Mouse (Mus musculus): ENCODE measurements around the gene Ntrk3.

The Ntrk3 gene

DNA sequence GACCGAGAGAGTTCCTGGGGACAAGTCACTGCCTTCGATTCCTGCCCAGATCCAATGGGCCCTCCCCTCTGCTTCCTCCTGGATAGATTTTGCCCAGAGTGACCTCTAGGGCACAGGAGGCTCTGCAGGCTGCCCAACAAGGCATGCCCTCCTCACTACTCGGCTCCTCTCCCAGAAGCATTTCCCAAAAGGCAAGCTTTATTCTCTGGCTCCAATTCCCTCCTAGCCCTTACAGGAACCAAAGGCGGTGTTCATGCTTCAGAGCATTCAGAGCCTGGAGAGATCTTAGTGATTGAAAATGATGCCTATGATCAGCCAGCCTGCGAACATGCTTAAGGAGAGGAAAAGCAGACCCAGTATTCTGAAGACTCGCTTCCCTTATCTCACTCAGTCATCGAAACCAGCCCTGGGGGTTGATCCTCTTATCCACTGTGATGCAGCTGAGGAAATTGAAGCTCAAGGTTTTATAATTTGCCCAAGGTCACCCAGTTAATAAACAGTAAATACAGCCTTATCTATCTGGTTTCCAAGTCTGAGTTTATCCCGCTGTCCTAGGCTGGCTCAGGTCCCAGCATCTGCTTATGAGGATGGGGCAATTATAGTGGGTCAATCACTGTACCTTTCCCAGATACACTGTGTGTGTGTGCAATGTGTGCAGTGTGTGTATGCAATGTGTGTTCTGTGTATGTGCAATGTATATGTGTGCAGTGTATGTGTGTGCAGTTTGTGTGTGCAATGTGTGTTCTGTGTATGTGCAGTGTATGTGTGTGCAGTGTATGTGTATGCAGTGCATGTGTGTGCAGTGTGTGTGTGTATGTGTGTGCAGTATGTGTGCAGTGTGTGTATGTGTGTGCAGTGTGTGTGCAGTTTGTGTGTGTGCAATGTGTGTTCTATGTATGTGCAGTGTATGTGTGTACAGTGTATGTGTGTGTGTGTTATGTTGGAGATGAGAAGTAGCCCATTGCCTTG, 376.2 kb downstream of the Ntrk3 start:
- no peak for DNase-seq (ENCODE audit: low read depth)

DNA sequence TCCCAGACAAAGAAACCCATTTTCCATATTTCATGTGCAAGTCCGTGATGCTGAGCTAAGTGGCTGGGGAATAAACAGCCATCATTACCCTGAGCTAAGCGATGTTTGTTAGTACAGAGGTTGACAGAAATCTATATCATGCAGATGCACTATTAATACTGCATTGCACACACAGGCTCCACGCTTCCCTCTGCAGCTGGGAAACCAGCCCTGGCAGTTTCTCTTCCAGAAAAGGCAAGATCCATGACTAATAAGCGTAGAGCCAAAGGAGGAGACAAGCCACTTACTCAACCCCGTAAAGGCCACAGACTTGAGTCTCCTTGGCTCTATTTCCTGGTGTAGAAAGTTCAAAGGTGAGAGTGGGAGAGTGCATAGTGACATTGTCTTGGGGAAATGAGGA, 390.3 kb downstream of the Ntrk3 start:
- DNase-seq (ENCODE audit: low read depth), result no peak

DNA sequence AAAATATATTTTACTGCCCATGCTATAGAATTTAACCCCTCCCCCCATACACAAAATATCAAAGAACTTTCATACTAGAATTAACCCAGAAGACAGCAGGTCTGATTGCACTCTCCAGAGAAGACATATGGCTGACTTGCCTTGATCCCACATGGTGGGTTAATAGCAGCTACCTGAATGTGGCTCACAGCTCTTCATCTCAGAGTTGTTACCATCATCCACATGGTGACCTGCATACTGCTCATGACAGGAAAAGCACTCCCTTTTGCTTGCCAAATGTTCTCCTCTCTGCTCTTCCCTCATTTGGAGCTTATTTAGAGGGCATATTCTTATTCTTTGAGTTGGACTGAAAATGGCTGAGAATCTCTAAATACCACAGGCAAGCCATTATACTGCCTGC, 404.4 kb downstream of the Ntrk3 start:
- DNase-seq (ENCODE audit: low read depth), result no peak

DNA sequence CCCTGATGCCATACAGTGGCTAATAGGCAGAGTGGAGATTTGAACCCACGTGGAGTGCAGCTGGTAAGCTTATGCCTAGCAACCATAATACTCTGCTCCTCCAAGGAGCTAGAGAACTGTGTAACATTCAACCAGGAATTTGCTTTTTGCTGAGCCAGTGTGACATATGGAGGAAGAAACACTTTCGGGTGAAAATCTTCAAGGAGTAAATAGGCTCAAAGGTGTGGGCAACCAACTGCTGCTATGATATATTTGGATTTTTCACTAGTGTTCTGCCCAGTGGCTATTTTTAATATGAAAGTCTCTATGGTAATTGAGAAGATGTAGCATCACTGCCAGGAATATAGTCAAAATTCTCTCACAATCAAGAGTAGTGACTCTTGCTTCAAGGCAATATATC, 409.5 kb downstream of the Ntrk3 start:
- no peak for DNase-seq (ENCODE audit: low read depth)

DNA sequence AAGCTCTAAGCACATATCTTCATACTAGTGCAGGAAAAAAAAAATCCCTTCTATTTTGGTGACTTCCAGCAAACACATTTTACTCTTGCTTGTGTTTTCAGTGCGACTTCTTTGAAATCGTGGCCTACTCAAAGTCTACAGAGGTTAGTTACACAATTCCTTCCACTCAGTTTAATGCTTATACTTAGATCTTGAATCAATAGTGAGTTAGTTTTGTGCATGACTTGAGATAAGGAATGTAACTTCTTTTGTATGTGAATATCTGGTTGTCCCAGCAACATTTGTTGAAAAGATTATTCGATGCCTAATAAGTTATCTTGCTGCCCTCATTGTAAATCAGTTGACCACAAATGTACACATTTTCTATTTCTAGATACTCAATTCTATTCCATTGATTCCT, 411.6 kb downstream of the Ntrk3 start:
- DNase-seq (ENCODE audit: low read depth), result no peak

DNA sequence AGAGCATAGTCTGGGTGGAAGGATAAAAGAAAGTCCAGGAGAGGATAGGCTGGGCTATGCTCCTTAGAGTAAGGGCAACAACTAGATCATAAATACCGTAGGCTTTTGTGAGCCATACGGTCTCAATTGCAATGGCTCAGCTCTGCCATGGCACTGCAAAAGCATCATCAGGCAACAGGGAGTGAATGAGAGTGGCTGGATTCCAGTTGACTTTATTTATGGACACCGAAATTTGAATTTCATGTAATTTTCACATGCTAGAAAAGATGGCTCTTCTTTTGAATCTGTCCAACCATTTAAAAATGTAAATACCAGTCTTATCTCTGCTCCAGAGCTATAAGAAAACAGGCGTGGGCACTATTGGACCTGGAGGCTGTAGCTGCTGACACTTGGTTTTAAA, 419.2 kb downstream of the Ntrk3 start:
- no peak for DNase-seq (ENCODE audit: low read depth)

DNA sequence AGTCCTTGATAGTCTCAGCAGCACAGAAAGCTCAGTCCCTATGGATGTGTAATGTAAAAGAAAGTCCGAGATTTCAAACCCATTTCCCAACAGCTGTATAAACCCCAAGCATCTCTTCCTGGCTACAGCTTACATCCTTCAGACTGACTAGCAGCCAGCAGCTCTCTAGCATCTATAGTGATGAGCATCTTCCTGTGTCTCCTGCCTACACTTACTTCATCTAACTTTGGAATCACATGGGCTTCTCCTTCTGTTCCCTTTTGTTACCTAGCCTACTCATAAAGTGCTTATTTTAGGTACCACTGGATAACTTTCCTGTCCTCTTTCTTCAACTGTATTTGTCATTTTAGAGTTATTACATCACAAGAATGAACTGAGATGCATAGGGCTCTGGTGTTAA, 432.0 kb downstream of the Ntrk3 start:
- DNase-seq (ENCODE audit: low read depth), result no peak

DNA sequence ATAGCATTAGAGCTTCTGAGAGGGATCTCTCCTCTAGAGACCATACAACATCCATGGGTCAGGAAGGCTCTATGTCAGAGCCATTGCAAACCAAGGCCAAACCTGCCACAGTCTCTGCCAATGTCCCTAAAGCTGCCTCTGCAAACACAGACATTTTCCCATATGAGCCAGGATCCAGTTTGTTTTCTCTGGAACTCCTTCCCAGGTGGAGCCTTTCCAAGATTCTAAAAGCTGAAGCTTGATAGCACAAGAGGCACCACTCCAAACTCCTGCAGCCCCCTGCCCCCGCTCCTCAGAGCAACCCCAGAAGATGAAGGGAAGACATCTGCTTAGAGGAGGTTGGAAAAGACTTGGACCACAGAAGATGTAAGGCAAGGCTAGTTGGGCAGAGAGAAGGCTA, 432.8 kb downstream of the Ntrk3 start:
- no peak for DNase-seq (ENCODE audit: low read depth)

DNA sequence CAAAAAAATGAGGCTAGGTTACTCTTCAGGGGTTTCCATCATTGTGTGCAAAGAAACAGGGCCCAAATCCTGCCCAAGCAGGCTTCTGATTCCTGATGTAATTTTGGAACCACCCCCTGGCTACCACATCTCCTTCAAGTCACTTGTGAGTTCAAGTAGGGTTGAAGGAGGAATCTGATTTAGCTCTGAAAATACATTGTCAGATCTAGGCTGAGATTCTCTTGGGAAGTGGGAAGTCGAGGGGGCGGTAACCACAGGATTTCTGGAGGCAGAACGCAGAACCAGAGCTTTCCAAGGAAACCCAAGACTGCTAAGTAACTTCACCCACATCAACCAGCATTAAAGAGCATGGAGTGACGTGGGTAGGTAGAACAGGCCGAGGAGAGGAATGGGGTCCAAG, 440.5 kb downstream of the Ntrk3 start:
- DNase-seq (ENCODE audit: low read depth), result no peak

DNA sequence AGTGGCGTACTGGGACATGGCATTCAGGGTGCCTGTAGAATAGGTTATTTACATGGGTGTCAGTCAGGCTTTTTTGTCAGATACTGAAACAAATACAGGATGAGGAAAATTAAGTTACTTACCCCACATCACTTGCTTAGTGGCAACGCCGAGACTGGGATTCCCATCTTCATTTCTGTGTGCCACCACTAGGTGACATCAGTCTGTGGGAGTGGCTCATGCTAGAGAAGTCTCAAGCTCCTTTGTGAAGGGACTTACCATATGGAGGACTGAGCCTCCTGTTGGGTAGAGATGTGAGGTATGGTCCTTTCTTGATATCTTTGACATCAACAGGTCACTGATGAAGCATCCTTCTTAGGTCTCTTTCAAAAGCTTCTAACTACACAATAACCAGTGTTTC, 443.5 kb downstream of the Ntrk3 start:
- DNase-seq (ENCODE audit: low read depth), result no peak

DNA sequence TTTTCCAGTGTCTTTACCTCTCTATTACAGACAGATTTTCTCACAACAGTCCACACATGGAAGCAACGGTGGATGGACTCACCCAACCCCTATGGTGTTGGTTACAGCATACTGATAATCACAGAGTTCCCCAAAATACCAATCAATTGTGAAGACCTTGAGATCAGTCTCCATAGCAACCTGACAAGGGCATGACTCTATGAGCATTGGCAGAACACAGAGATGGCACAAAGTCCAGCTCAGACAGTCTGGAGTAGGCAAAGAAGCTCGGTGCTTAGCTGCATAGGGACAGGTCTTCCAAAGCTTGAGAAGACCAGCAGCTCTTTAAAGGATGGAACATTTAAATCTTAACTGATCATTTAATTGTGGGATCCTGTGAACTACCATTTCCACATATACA, 447.6 kb downstream of the Ntrk3 start:
- DNase-seq (ENCODE audit: low read depth), result no peak

DNA sequence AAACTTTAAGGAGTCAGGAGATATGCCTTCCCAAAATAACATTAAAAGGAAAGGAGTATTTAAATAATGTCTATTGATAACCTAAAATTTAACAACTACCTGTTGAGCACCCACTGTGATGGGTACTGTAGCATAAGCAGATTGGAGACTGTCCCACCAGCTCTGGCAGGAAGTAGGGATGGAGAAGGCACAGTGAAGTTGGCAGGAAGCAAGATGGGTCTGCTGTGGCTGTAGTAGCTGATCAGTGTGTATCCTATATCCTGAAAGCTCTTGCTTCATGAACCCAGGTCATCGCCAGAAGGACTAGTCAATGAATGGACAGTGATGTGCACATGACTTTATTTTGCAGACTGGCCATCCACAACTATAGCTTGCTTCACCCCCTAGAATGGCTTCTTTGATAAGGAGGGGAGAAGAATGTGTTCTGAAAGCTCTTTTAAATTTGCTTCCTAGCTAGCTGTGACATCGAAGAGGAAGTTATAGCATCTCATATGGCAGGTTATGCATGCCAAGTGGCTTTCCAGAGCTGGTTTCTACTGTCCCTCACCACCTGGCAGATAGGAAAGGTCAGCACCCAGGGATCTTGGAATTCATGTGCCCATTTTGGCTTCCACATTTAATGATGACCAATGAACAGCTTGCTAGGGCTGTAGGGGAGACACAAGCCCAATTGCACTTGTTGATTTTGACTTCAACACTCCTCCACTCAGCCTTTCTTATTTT, 451.1 kb downstream of the Ntrk3 start:
- no peak for DNase-seq (ENCODE audit: low read depth)

DNA sequence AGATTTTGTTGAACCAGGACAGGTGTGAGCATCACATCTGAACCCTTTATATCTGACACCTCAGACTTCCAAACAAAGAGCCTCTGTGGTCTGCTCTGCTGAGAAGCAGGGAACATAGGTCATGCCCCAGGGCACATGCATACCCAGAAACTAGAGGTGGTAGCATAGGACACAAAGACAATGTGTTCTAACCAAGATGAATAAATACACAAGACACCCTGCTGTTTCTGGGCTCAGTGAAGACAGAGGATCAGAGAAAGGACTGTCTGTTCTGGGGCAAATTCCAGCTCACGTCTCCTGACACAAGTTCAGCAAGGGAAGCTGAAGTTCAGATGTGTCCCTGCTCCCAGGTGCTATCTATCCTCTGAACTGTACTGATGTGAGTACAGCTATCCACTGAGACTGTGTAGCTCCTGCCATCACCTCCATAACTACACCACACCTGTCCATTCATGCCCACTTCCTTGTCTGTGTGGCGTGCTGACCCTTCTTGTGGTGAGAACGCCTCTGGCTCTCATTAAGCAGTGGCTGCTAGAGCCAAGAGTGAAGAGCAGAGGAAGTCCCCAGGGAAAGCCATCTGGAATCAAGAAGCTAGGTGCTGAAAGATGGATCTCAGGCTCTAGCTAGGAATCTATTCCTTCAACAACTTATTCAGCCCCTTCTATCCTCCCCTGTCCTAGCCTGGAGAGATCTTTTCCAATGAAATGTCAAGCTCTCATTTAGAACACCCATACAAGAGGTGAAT, 468.1 kb downstream of the Ntrk3 start:
- no peak for DNase-seq (ENCODE audit: low read depth)

DNA sequence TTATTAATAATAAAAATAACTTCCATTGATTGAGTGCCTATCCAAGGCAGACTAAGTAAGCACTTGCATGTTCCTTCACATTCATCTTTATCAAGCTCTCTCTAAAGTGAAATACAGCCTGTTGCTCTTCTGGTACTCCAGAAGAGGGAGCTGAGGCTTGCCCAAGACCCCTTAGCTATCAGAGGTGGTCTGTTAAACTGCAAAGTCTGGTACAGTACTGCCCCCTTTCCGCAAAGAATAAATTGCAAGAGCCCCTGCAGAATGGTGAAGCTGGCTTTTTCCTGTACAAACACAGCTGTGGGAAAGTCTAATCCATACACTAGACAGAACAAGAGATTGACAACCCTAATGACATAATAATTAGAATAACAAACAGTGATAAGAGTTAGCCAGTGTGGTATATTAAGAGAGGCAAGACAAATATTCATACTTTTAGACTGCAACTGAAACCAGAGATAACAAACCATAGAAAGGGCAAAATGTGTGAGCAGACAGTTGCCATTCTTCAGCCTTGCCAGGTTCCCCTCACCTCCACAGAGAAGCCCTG, 470.3 kb downstream of the Ntrk3 start:
- no peak for DNase-seq (ENCODE audit: low read depth)

DNA sequence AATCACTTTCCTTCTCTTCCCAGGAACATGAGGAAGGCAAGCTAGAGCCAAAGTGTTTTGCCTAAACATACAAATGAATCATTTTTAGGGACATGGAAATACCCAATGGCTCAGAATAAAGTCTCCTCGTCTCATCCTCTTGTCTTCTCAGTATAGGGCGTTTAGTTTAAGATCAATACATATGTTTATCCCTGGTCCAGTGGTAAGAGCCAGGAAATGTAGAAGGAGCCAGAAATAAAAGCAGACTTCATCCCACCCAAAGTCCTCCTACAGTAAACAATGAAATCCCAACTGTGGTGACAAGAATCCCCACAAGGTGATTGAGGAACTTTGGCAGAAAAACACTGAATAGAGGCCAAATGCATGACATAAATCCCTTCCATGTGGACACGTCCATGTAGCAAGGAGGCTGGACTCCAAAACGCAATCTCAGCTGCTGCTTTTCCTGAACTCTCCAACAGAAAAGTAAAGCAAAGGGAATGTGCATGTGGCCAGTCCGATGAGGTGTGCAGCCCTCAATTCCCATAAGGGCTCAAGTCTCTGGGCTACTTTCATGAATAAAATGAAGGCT, 473.3 kb downstream of the Ntrk3 start:
- DNase-seq (ENCODE audit: low read depth), result no peak

DNA sequence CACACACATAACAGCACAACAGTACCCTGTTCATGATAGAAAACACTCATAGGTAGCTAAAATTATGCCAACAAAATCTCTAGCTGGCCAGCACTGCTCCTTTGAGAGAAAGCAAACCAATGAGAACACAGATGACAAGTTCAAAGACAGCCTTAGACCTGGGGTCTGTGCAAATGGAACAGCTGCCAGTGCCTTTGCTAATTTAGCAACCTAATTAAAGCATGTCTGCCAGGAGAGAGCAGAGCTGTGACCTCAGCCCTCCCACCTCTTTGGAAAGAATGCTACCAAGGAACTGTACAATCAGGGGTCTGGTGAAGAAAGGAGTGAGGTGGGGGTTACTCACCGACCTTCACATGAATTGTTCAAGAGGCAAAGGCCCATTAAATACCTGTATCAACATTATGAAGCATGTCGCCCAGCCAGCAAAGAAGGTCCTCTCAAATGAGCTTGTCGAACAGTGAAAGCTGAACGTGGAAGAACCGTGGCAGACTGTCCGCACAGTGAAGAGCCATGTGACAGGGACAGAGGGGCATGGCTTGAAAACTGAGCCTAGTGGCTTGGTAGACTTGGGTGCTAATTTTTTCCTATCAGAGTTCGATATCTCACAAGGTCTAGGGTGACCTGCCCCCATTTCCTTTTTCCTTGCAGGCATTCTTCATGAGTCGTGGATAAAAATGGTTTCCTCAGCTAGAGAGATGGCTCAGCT, 476.2 kb downstream of the Ntrk3 start:
- DNase-seq (ENCODE audit: low read depth), result no peak

DNA sequence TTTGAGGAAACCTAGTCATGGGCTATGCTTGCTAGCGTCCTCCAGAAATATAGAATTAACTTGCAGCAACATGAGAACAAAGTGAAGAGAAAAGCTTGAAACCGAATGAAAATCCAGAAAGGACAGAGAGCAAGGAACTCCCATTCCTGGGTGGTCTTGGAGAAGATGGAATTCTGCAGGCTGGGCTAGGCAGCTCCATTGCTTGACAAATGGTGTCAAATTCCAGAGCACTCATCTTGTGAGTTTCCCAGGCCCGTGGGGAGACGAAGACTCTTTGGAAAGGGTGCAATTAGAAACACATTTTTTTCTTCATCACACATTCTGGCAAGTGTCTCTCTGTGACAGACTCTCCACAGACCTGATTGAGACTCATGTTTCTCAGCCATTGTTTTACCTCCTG, 479.7 kb downstream of the Ntrk3 start:
- DNase-seq (ENCODE audit: low read depth), result no peak

DNA sequence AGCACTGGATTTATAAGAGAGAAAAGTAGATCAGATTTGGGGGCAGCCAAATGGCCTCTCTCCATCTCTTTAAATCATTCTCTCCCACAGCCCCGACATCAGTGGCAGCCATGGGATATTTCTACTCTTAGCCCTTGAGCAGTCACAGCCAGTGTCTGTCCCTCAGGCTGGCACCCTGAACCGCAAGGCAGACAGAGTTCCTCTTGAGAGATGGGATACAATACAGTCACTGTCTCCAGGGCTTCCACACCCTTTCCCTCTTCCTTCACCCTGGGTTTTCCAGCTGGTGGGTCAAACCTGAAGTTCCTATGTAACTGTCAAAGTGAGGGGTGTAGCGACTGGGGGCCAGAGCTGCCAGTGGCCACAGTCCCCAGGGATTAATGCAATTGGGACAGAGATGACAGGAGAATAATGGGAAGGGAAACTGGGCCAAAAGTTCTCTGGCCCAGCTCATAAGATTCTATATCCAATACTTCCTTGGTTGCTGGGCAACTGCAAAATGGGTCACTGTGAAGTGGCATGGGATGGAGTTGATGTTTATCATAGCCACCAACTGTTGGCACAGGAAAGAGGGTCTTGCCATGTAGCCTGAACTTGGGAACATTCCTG, 483.9 kb downstream of the Ntrk3 start:
- no peak for DNase-seq (ENCODE audit: low read depth)

DNA sequence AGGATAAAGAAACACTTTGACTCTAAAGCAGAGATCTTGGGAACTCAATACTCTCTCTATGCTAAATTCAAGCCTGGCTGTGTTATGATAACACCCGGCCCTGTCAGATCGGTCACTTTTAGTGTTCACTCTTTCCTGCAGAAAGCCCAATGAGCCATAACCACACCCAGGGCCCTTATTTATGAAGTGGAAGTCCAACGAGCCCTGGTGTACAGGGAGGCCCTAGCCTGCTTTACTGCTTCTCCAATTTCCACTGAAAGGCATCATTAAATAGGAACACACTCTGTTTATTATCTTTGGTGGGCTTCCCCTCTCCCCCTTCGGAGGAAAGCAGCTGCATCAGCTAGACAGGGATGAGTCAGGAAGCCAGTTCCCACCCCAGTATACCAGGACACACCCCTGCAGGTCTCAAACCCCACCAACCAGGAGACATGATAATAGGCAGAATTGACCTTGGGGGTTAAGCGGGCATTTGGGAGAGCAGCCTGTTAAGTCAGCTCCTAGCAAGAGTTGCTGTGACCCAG, 489.6 kb downstream of the Ntrk3 start:
- no peak for DNase-seq (ENCODE audit: low read depth)

DNA sequence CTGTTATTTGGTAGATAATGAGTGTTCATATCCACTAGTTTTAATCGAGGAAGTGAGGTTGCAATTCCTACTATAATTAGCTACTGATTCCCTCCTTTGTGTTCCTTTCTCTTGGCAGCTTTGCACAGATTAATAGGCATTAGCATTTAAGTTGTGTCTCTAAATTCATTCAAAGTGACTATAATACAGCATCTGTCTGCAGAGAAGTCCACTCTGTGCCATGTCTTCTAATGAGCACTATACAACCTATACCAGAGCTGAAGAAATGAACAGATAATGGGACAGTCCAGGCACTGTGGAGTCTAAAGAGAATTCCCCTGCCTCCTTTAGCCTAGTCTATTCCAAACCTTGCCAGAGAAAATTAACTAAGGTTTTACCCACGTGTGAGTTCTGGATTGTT, 498.8 kb downstream of the Ntrk3 start:
- no peak for DNase-seq (ENCODE audit: low read depth)

DNA sequence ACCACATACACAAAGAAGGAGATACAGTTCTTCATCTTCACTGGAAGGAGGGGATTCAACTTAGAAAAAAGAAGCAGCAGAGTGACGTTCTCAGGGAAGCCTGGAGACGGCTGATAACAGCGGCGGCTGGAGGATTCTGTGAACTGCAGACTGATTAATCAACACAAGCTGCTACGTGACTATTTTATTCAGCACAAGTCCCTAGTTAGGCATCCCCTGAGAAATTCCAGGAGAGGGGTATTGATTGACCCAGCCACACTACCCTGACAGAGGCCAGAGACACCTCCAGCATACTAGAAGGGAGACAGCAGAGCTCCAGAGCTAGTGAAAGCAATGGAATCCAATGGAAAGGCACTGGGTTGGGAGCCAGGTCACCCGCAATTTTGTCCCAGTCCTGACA, 516.1 kb downstream of the Ntrk3 start:
- no peak for DNase-seq (ENCODE audit: low read depth)
